Mouse (Mus musculus) embryo, embryonic 11 days (tissue): ENCODE measurements around the gene Adipor2.

Source experiments
- DNase-seq: peaks from one replicate; pipeline ENCODE4 v3.0.0-alpha.2; 2015

The Adipor2 gene

GRCm38 (mm10) chr6:119303331-119303730 lies 114.2 kb downstream of the Adipor2 start:
- no peak for DNase-seq
